Mouse (Mus musculus) heart, embryonic 14.5 days (tissue): Measurements from ENCODE around the gene Gpatch1. TPM values are rescaled to one million over a fixed set of nuclear protein-coding genes. Genes with fewer than 3 reads are reported as not detected.
"Not testable (repeated sequence)": the region's sequence is repeated elsewhere in the genome, so short reads cannot be mapped to it uniquely, and the experiment has no call there.

Experiments used
- ATAC-seq: fragments of 200-750 bp; cut with Nextera tagmentation; 2 replicates; pipeline ENCODE4 v1.8.0; 2017; ENCODE audit warnings: low read depth, moderate TSS enrichment; ENCODE audit not compliant: insufficient number of reproducible peaks, insufficient read depth, low FRiP score
- H3K27ac ChIP-seq, 2 experiments: fragments of 200-500 bp in 1 of 2; fragments of 300-500 bp in 1 of 2; sonication (generic) in 1 of 2; replicated peaks in 1 of 2; 2 replicates each; pipeline ENCODE4 v1.5.1; 2012 to 2014; ENCODE audit warnings: low read depth in 2 of 2, low read length in 2 of 2, control low read depth in 1 of 2, mild to moderate bottlenecking in 1 of 2, mixed read lengths in 1 of 2; ENCODE audit not compliant: control insufficient read depth in 1 of 2, insufficient read depth in 1 of 2
- H3K27me3 ChIP-seq: fragments of 300-500 bp; sonication (generic); 2 replicates; pipeline ENCODE4 v1.6.1; 2014; ENCODE audit warnings: mild to moderate bottlenecking, low read length, control low read depth; ENCODE audit not compliant: control insufficient read depth, insufficient read depth
- H3K36me3 ChIP-seq: fragments of 300-500 bp; sonication (generic); 2 replicates; pipeline ENCODE4 v1.6.1; 2014; ENCODE audit warnings: mild to moderate bottlenecking, control low read depth, low read length, mixed read lengths; ENCODE audit not compliant: control insufficient read depth, insufficient read depth
- H3K4me1 ChIP-seq, 2 experiments: fragments of 200-500 bp in 1 of 2; fragments of 300-500 bp in 1 of 2; sonication (generic) in 1 of 2; 2 replicates each; pipeline ENCODE4 v1.6.1; 2012 to 2014; ENCODE audit warnings: low read length in 2 of 2, control low read depth in 1 of 2, mixed read lengths in 1 of 2; ENCODE audit not compliant: control insufficient read depth in 2 of 2, insufficient read depth in 2 of 2
- H3K4me2 ChIP-seq: fragments of 300-500 bp; sonication (generic); 2 replicates; pipeline ENCODE4 v1.6.1; 2014; ENCODE audit warnings: mild to moderate bottlenecking, low read length
- H3K4me3 ChIP-seq, 2 experiments: fragments of 200-500 bp in 1 of 2; fragments of 300-500 bp in 1 of 2; sonication (generic) in 1 of 2; 2 replicates each; pipeline ENCODE4 v1.5.1; 2012 to 2014; ENCODE audit warnings: low read length in 2 of 2, mild to moderate bottlenecking in 2 of 2, control low read depth in 1 of 2, low read depth in 1 of 2, moderate library complexity in 1 of 2; ENCODE audit not compliant: control insufficient read depth in 1 of 2, insufficient read depth in 1 of 2
- H3K9ac ChIP-seq: fragments of 300-500 bp; sonication (generic); 2 replicates; pipeline ENCODE4 v1.6.1; 2014; ENCODE audit warnings: mild to moderate bottlenecking, low read length
- H3K9me3 ChIP-seq: fragments of 300-500 bp; sonication (generic); 2 replicates; pipeline ENCODE4 v1.6.1; 2016; ENCODE audit warnings: low read length, control low read depth; ENCODE audit not compliant: control insufficient read depth
- WGBS: fragments of 180-500 bp; shearing (Covaris S2); extraction: QIAGEN DNeasy Blood & Tissue Kit; methylation state at CpG from one replicate; pipeline ENCODE4 v1.1.7; 2014; 5-methylcytosine and 5-hydroxymethylcytosine counted together
- polyA plus RNA-seq: library from polyadenylated mRNA; unstranded; fragments of >200 nt; fragmentation: Nextera tagmentation; extraction: Ambion mirVana; gene quantifications from 2 replicates; pipeline ENCODE4 v1.2.1, GENCODE M21; 2014

The Gpatch1 gene
- polyA plus RNA-seq, 1 experiment from 2014 or later = 11.5 TPM

DNA sequence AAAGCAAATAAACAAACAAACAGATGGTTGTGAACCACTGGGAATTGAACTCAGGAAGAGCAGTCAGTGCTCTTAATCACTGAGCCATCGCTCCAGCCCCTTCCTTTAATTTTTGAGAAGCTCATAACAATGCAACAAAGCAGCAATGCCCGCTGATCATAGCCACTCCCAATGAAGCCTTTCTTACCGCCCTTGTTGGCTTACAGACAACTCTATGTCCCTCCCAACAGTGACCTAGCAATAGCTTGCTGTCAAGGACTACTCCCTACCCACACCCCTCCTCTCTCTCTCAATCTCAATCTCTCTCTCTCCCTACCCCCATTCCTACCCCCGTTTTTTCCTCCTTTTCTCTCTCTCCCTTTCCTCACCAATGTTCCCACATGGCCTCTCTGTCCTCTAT is 1.5 kb upstream of the Gpatch1 start:
- no peak for ATAC-seq
- no peak overlapping the region for H3K4me2 ChIP-seq
- WGBS = 71% methylated on average over 4 of the region's 4 CpGs

DNA sequence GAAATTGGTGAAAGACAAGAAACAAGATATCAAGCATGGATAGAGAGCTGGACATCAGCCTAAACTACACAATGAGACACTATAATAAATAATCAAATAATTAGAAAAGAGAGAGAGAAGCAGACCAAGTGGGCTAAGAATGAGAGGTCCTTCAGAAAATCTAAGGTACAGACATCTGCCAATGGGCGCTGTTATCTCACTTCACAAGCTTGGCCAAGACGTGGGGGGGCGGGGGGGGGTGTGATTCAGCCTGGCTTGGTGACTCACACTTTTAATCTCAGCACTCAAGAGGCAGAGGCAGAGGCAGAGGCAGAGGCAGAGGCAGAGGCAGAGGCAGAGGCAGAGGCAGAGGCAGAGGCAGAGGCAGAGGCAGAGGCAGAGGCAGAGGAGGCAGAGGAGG is 981 bp upstream of the Gpatch1 start:
- 36% methylated on average over 3 of the region's 3 CpGs for WGBS
- not testable (repeated sequence) for H3K4me3 ChIP-seq, H3K27me3 ChIP-seq, H3K9ac ChIP-seq, ATAC-seq, H3K4me2 ChIP-seq, H3K27ac ChIP-seq, H3K9me3 ChIP-seq, H3K36me3 ChIP-seq, H3K4me1 ChIP-seq

More for the DNA sequence above, 1.5 kb upstream of the Gpatch1 start:
- Histone ChIP-seq H3K9ac (no peak overlapping the region), H3K27ac (no peak overlapping the region), H3K9me3 (no peaks in the 10 kb centered on the region), H3K27me3 (no peaks in the 10 kb centered on the region), H3K36me3 (no peaks in the 10 kb centered on the region), H3K4me1 (peaks cover 7 to 8% of the 10 kb centered on the region in 2 experiments), H3K4me3 (no peak overlapping the region)

DNA sequence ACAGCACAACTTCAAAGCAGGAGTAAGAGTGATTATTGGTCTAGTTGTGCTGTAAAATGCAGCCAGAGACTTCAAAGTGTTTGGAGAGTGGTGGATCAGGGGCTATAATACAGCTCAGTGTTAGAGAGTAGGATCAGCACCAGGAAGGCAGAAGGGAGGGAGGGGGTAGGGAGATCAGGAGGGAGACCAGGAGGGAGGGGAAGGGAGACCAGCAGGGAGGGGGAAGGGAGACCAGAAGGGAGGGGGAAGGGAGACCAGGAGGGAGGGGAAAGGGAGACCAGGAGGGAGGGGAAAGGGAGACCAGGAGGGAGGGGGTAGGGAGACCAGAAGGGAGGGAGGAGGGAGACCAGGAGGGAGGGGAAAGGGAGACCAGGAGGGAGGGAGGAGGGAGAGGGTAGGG is 4.1 kb downstream of the Gpatch1 start:
- H3K36me3 ChIP-seq = peaks cover 11% of the 10 kb centered on the region
- H3K4me2 ChIP-seq = no peak overlapping the region
- H3K9me3 ChIP-seq = no peaks in the 10 kb centered on the region
- H3K27me3 ChIP-seq = no peaks in the 10 kb centered on the region
- H3K9ac ChIP-seq = no peak overlapping the region
- no peak overlapping the region for H3K4me3 ChIP-seq
- no peak overlapping the region for H3K27ac ChIP-seq
- ATAC-seq = no peak
- H3K4me1 ChIP-seq = peaks cover 7 to 8% of the 10 kb centered on the region in 2 experiments

DNA sequence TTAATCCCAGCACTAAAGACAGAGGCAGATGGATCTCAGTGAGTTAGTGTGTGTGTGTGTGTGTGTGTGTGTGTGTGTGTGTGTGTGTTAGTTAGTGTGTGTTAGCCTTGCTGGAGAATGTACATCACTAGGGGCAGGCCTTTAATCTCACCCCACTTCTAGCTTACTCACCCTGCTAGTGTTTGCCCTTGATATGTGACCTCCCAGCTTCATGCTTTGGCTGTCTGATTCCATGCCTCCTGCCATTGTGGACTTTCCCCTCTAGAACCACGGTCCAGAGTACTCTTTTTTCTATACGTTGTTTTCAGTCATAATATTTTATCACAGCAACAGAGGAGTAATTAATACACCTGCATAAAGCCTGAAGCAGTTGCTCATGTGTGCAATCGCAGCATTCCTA is 7.0 kb downstream of the Gpatch1 start:
- no peak overlapping the region for H3K9ac ChIP-seq
- ATAC-seq = no peak
- no peaks in the 10 kb centered on the region for H3K9me3 ChIP-seq
- H3K4me2 ChIP-seq = no peak overlapping the region
- no peaks in the 10 kb centered on the region for H3K4me1 ChIP-seq
- 89% methylated on average over 3 of the region's 3 CpGs for WGBS
- no peak overlapping the region for H3K4me3 ChIP-seq
- no peaks in the 10 kb centered on the region for H3K27me3 ChIP-seq
- H3K27ac ChIP-seq = no peak overlapping the region
- peaks cover 41% of the 10 kb centered on the region for H3K36me3 ChIP-seq

DNA sequence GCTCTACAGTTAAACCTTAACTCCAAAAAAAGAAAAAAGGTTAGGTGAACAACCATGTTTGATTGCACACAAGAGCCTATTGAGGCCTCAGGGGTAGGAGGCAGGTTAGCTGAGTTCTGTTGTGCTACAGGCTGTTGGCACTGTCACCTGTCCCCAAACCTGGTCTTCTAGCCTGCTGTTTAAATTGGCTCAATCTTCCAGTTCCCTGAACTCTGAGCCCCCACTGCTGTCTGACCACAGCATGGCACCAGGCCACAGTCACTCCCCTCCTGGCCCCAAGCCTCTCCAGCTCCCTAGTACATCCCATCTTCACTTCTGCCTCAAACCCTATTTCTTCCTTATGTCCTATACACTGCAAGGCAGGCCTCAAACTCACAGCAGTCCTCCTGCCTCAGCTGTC is 17.4 kb downstream of the Gpatch1 start:
- no peak overlapping the region for H3K9ac ChIP-seq
- ATAC-seq = no peak
- H3K27ac ChIP-seq = no peak overlapping the region
- H3K4me1 ChIP-seq = no peaks in the 10 kb centered on the region
- no peaks in the 10 kb centered on the region for H3K27me3 ChIP-seq
- H3K4me2 ChIP-seq = no peak overlapping the region
- no peaks in the 10 kb centered on the region for H3K9me3 ChIP-seq
- H3K4me3 ChIP-seq = no peak overlapping the region
- peaks cover 75% of the 10 kb centered on the region for H3K36me3 ChIP-seq

DNA sequence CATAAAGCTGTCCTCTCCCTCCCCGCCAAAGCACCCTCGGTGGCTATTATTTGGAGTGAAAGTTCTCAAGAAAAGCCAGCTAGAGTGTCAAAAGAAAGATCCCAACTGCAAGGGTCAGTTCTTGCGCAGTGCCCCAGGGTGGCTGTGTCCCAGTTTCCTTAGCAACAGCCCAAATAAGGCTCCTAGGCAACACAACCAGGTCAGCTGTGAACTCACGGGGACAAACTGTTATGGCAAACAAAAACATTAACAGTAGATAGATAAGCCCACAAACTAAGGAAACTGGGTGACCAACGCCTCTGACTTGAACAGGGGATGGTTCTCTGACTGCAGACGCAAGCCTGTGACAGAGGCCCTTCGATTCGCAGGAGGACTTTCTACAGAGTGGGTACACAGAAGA is 18.6 kb downstream of the Gpatch1 start:
- Histone ChIP-seq H3K27me3 (no peaks in the 10 kb centered on the region), H3K36me3 (peaks cover 75% of the 10 kb centered on the region), H3K4me1 (no peaks in the 10 kb centered on the region), H3K9me3 (no peaks in the 10 kb centered on the region), H3K4me3 (no peak overlapping the region), H3K27ac (no peak overlapping the region), H3K9ac (no peak overlapping the region), H3K4me2 (no peak overlapping the region)
- WGBS = 72% methylated on average over 8 of the region's 8 CpGs
- no peak for ATAC-seq

DNA sequence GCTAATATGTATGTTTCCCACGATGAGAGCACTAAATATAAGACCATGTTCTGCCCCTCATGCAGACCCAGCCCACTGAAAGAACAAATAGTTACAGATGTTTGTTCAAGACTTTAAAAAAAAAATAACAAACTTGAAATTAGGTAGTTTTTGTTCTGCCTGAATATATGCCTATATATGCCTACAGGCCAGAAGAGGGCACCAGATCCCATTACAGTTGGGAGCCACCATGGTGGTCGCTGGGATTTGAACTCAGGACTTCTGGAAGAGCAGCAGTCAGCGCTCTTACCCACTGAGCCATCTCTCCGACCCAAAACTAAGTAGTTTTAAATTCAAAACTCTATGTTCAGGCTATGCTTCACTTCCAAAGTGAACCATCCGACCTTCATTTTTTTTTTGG is 20.4 kb downstream of the Gpatch1 start:
- no peak overlapping the region for H3K27ac ChIP-seq
- no peaks in the 10 kb centered on the region for H3K27me3 ChIP-seq
- no peak for ATAC-seq
- no peak overlapping the region for H3K9ac ChIP-seq
- H3K9me3 ChIP-seq = no peaks in the 10 kb centered on the region
- H3K4me3 ChIP-seq = no peak overlapping the region
- H3K4me2 ChIP-seq = no peak overlapping the region
- H3K4me1 ChIP-seq = no peaks in the 10 kb centered on the region
- H3K36me3 ChIP-seq = peaks cover 81% of the 10 kb centered on the region
- 91% methylated on average over 5 of the region's 5 CpGs for WGBS

DNA sequence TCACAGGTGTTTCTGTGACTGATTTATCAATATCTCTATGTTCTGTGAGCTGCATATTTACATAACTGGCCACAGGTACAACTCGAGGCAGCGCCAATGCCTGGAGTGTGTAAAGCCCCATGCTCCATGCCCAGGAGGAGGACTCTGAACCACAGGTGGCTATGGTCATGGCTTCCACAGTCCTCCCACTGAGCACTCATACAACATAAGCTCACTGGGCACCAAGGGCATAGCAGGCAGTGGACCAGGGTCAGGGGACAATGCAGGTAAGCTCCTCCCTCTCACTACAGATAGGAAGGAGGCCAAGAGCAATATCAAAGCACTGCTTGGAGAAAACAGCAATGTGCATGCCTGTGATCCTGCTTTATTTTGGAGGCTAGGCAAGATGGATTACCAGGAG is 22.6 kb downstream of the Gpatch1 start:
- Histone ChIP-seq H3K27ac (no peak overlapping the region), H3K27me3 (no peaks in the 10 kb centered on the region), H3K9me3 (no peaks in the 10 kb centered on the region), H3K36me3 (peaks cover 80% of the 10 kb centered on the region), H3K9ac (no peak overlapping the region), H3K4me3 (no peak overlapping the region), H3K4me1 (no peaks in the 10 kb centered on the region), H3K4me2 (no peak overlapping the region)
- ATAC-seq = no peak
- 95% methylated on average over 2 of the region's 2 CpGs for WGBS
